In the genomic region with DNA sequence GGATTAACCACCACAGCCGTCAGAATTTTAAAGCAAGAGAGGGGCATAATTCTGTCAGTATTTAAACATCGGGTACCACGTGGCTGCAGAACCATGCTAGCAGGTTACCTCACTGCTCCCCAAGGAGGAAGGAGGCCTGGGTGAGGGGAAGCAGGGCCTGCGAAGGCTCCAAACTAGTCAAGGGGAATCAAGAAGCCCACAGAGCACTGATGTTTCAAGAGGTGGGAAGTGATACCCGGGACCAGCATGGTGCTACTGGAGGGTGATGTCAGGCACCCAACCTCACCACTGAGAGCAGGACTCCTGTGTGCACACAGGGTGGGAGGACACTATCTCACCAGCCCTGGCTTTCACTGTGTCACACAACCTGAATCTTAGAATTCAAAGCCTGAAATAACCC, we compare ENCODE assay signal across 12 mouse cellular contexts.
"Had no signal": no experiment of that assay in that cellular context is flagged by ENCODE, and none has a peak within 500 bp of the region (broad histone marks: within the 10 kb centered on the region; RNA-seq: fewer than 3 reads in every experiment).

No protein-coding gene starts in this region.

- DNase-seq: lung, adult 18-20 months; lung, embryonic 14.5 days; lung, postnatal 10 days; lung, postnatal 4 days; midbrain, embryonic 14.5 days; retina, postnatal 1 day; right cerebral cortex, adult 18-20 months; right cerebral cortex, postnatal 25 days; spleen, adult 18-20 months; thymus, adult 2 months; thymus, postnatal 36 days had no signal

- ATAC-seq: midbrain, embryonic 16.5 days had no signal
